Mouse (Mus musculus) gastrocnemius, postnatal 4 days (tissue): ENCODE data around the gene Tmc5. TPM values are rescaled to one million over a fixed set of nuclear protein-coding genes. Genes with fewer than 3 reads are reported as not detected.
A peak's percentile ranks its signal among the peaks of the same experiment; 100 is the strongest.

Experiments used
- DNase-seq, 2 experiments: peaks; one replicate each; pipeline ENCODE4 v3.0.0; 2021 to 2022; ENCODE audit warnings: low spot score in 2 of 2, mixed read lengths in 2 of 2
- total RNA-seq, 2 experiments: library from RNA; stranded (reverse); gene quantifications; 2 replicates each; pipeline ENCODE4 v1.2.3; 2021

Gene Tmc5
- total RNA-seq, 2 experiments from 2014 or later, result 0.47 to 0.54 TPM

DNA sequence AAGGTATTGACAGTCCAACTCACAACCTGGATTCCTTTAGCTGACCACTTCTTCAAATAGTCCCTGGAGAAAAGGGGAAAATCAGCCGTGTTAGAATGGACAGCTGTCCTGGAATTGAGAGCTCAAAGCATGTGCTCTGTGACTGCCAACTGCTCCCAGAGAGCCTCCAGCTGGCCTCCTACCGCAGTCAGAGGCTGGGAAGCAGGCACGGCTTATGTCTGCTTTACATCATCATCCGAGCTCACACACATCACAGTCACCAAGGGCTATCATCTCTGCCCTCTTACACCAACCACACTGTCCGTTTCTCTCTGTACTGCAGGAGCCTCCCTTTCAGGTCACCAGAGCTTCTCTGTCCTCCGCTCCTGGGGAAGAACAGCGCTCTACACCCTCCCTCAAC is 92.0 kb downstream of the Tmc5 start:
- no peak for DNase-seq

GRCm38 (mm10) chr7:118691287-118691686 is 94.2 kb downstream of the Tmc5 start:
- DNase-seq, result no peak

DNA sequence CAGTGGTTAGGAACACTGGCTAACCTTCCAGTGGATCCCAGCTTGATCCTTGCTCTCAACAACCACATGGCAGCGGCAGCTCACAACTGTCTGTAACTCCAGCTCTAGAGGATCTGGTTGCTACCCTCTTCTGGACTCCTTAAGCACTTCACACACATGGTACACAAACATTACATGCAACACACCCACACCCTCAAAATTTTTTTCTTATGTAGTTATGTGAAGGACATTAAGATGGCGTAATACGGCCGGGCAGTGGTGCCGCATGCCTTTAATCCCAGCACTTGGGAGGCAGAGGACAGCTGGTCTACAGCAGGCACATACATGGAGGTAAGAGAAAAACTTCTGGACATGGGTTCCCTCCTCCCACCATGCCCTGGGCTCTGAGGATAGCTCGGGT is 99.0 kb downstream of the Tmc5 start:
- no peak for DNase-seq

GRCm38 (mm10) chr7:118697168-118697567 is 100.1 kb downstream of the Tmc5 start:
- no peak for DNase-seq

DNA sequence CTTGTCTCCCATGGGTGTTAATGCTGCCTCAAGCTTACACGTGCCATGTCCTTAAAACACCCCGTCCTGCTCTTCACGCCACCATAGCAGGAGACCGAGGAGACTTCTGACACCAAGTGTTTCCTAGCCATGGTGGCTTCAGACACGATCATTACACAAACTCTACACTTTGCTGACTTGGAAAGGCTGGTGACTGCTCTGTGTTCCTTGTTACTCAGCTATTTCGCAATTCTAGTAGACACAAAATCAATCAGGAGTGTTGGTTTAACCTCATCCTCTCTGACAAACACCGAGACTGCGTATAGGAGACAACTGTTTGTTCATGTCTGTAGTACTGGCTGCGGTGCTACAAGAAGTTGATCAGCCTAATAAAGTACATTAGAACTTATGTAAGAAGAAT is 101.8 kb downstream of the Tmc5 start:
- DNase-seq, result no peak

DNA sequence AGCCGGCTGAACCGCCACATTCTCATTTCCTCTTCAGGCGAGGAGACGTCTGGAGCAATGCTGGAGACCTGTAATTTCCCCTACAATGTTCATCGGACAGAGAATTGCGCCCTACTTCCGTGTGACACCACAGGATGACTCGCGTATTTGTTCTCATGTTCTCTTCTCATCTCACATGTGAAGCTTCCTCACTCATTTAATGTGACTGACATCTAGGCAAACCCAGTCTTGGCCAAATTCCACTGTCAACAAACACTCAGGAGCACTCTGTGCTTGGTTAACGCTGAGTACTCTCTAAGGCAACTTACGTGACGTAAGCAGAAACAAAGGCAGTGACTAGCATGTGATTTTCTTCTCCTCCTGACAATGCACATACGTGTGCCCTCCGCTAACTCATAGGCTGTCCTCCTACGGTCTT is 106.1 kb downstream of the Tmc5 start:
- no peak for DNase-seq

DNA sequence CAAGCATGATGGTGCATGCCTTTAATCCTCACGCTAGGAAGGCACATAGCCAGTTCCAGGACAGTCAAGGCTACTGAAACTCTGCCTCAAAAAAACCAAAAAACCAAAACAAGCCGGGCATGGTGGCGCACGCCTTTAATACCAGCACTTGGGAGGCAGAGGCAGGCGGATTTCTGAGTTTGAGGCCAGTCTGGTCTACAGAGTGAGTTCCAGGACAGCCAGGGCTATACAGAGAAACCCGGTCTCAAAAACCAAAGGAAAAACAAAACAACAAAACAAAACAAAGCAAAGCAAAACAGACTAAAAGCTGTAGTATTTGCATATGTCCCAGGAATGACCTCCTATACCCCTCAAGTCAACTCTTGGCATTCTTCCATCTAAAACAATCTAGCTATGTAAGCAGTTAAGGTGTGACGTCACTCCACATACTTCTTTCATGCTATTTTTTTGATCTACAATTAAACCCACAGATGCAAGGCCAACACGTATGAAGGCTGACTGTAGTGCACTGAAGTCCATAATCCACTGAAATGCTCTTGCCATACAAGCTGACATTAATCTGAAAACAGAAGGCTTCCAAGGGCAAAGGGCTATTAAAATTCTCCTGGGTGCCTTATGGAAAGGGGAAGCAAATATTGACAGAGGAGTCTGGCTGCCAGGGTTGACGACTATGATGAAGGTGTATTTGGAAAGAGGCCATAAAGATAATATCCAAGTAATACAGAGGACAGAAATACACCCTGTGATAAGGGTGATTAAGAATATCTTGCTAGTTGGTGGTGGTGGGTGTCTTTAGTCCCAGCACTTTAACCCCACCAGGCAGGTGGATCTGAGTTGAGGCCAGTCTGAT is 107.1 kb downstream of the Tmc5 start:
- DNase-seq, result no peak

- peak; percentile 75 to 90 for DNase-seq
These were observed 108.2 kb downstream of the Tmc5 start, which contains the start of gene Gde1 for GRCm38 (mm10) chr7:118705101-118705961. Gene Gde1 (minus strand): TSS chr7:118705778.

GRCm38 (mm10) chr7:118706051-118706450 is 109.0 kb downstream of the Tmc5 start:
- no peak for DNase-seq

DNA sequence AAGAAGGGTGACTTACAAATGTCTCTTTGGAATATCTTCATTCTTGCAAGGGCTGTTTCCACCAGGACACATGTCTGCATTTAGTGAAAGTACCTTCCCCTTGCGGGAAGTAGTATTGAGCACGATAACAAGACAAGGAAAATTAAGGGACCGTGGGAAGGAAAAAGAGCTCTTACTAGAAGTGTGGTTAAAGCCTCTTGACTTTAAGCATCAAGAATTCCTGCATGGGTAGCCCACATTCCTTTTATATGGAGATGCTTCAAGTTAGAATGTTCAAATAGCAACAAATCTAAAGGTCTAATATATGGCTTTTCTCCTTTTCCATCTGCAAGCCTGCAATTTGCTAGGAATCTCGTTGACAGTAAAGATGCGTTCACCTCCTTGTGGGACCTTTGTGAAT is 109.4 kb downstream of the Tmc5 start:
- no peak for DNase-seq

- no peak for DNase-seq
These were observed 110.1 kb downstream of the Tmc5 start for GRCm38 (mm10) chr7:118707216-118707615.

DNA sequence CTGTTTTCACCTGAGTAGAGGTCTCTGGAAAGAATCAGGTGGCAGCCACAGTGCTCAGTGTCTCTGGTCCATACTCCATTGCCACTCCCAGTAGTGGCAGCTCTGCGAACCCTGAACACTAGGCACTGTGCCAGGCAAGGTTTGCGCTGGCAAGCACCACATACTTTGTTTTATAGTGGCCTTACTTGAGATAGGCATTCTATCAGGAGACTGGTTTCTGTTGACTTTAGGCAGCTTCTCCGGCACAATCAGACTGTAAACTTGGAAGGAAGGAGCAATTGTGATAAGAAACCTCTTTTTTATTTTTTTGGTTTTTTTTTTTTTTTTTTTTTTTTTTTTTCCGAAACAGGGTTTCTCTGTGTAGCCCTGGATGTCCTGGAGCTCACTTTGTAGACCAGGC is 110.9 kb downstream of the Tmc5 start:
- no peak for DNase-seq

DNA sequence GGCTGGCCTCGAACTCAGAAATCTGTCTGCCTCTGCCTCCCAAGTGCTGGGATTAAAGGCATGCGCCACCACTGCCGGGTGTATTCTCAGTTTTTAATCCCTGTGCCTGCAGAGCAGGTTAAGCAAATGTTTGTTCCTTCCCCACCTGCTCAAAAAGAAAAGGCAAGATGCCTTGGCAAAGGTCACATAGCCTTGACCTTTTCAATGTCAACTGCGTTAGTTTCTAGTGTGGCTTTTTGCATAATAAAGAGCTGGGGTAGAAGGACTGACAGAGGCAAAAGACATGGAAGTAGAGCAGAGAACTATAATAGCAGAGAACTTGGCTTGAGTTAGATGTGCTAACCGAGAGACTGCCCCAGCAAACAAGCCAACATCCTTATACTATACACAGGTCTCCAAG is 113.7 kb downstream of the Tmc5 start:
- DNase-seq, result no peak

GRCm38 (mm10) chr7:118712228-118713173 is 115.4 kb downstream of the Tmc5 start, which contains the start of gene Ccp110:
Gene Ccp110 (plus strand): TSS chr7:118712552.
- peak; percentile 72 to 90 for DNase-seq

DNA sequence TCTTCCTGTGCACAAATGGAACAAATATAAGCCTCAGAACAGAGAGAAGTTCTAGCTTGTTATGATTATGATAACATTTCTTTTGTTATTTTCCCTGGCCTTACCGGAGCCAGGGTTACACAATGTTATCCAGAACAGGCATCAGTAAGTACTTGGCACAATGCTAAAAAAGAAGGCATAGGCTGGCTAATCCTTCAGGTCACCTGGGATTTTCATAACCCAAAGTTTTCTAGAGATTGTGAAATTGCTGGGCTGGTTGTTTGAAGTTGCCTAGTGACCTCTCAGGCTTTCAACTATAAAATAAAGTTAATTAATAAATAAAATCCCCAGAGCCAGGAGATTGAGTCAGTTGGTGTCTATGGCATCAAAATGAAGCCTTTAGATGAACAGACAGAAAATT is 117.8 kb downstream of the Tmc5 start:
- no peak for DNase-seq

GRCm38 (mm10) chr7:118718066-118718465 is 121.0 kb downstream of the Tmc5 start:
- DNase-seq, result no peak

GRCm38 (mm10) chr7:118723927-118724326 is 126.8 kb downstream of the Tmc5 start:
- no peak for DNase-seq
